Mouse (Mus musculus): ENCODE data around the gene Elmo1.

Elmo1 gene

DNA sequence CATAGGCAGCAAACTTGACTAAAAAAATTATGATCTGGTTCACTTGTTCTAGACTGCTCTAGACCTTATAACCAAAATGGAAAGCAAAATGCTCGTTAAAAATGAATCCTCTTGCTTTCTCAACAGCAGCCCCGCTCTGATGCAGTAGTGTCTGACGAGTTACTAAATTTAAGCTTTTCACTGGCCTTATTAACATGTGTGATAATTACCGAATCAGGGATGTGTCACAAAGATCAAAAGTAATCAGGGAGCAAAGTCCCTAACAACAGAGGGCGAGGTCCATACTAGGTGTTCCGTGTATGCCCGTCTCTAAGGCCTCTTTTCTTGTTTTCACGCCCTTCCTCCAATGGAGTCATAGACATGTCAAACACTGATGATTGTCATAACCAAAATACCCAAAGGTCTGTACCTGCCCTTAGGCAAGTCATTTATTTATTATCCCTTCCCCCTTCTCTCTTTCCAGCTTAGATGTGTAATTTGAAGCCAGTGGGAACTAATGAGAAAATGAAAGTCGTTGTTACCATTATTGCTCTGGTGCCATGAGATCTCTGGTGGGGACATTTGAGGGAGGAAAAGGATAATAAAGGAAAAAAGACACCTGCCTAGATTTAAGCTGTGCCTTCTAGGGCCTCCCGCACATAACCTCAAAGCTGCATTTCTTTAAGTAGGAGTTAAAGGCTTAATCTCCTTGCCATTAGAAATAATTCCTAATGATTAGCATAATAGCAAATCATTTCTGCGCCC lies 316.2 kb downstream of the Elmo1 start:
- no peak for DNase-seq

DNA sequence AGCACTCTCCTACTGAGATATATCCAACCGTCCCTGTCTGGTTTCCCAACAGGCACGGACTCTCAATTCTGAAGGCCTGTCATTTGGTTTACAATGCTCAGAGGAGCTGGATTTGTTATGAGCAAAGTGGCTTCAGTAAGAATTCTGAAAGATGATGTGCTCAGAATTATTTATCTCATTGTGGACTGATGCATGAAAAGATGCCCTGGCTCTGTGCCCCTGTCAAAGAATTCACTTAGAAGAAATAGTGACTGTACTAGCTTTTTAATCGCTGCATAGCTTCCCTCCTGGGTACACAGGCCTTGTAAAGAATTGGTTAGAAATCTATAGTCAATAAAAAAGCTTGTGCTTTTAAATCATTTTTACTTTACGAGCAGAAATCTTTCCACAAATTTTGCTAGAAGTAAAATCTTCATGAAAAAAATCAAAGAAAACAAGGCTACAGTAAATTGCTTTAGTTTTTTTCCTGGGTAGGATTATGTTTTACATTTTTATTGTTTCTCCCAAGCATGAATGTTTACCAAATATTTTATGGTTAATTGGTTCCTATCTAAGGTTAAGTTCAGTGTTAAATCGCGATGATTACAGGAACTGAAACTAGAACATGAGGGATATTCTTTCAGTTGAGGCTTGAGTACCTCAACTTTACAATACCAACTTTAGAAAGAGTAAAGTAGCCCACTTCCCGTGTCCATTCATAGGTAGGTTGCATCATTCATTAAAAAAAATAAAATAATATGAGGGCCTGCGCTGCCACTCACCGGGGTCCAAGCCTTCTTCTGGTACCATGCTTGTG lies 320.1 kb downstream of the Elmo1 start:
- DNase-seq = no peak

GRCm38 (mm10) chr13:20416691-20417660 lies 326.6 kb downstream of the Elmo1 start:
- DNase-seq = no peak

- DNase-seq = no peak
These were observed 340.6 kb downstream of the Elmo1 start for GRCm38 (mm10) chr13:20430998-20431397.

DNA sequence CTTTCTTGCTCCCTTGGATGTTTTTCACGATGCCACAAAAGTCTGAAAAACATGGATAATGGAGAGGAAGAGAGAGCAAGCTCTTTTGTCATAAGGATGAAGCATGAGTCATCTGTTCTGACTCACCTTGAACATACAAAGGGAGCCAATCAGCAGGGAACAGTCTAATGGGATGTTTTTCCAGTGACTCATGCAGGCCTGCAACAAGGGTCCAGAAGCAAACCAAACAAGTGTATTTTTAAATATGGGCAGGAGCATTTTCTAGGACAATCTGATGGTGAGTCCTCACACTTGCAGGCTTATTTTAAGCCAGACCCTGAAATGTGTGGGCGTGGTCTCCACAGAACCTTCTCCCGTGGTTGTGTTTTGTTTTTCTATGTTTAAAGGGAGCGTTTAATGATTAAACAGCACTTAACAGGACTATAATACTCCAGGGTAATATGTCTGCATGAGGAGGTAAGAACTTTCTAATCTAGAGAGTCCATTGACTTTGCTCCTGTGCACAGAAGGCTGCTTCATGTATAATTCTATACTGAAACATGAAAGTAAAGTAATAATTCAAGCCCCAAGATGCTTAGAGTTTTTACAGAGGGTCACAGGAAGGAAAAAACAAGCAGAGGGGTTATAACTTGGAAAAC lies 342.9 kb downstream of the Elmo1 start:
- DNase-seq = peak in 1 of 2 experiments; percentile 8

DNA sequence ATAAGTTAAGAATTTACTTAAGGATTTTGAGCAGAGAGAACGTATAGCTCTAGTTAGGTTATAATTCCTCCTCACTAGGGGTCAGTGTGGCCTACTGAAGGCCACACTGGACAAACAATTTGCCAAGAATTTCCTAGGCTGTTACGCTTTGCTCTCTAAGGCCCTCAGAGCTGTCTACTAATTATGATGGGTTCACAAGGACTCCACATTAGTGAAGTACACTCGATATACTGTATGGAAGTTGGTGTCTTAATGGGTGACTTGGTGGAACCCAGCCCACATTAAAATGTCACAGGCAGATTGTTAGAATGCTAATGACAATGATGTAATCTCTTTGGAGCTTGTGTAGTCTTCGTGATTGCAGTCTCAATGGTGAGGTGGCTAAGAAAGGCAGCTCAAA lies 343.7 kb downstream of the Elmo1 start:
- no peak for DNase-seq

- DNase-seq = no peak
These were observed 349.1 kb downstream of the Elmo1 start for GRCm38 (mm10) chr13:20439488-20439887.

DNA sequence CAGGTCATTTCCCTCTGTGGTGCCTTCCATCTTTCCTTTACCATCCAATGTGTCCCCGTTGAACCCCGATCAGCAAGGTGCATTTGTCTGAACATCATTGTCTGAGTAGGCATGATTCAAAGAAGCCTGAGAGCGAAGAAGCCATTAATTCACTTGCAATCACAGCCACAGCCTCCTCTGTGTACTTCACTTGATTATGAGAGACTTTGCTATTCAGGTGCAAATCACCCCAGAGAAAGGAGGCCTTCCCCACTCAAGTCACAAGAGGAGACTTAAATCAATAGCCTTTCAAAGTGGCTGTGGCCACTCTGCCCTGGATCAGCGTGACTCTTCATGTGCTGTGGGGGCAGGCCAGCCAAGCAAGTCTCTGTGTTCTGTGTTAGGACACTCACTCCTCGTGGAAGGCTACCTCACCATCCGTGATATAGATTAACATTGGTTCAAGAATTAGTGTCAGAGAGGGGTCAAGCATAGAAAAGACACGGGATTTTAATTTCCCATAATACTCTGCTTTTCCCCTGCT lies 360.5 kb downstream of the Elmo1 start:
- no peak for DNase-seq

- no peak for DNase-seq
These were observed 364.0 kb downstream of the Elmo1 start for GRCm38 (mm10) chr13:20454357-20454756.

DNA sequence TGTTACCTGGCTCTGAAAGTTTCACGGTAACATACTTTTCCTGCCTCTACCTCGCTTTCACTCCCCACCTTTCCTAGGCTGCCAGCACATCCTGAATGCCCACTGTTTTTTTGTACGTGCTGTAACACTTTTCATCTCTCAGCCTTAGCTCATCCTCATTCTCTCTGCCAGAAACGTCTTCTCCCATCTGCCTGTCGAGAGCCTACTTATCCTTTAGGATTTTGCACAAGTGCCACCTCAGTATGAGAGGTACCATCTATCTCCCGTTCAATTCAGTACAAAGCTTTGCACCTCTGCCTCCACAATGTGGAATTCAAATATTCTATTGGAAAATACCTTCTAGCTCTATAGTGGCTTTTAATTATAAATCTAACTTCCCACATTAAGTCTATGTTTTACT lies 369.7 kb downstream of the Elmo1 start:
- no peak for DNase-seq

- no peak for DNase-seq
These were observed 371.2 kb downstream of the Elmo1 start for GRCm38 (mm10) chr13:20461616-20462015.

DNA sequence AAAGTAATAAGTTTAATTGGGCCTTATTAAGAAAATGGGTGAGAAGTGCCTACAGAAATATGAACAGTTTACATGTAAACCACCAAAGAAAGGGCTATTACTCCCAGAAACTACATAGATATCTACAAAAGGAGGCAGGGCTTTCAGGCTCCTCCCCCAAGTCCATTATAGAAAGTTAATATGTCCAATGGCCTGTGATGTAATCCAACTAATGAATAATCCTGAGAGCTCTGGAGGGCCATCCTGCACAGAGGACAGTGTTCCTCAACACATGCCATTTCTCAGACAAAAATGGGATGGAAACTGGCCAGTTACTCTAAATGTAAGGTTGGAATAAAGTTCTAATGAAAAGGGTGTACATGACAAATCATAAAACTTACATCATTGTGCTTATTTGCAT lies 373.8 kb downstream of the Elmo1 start:
- DNase-seq = no peak

GRCm38 (mm10) chr13:20467381-20467780 lies 377.0 kb downstream of the Elmo1 start:
- no peak for DNase-seq

GRCm38 (mm10) chr13:20471732-20472131 lies 381.3 kb downstream of the Elmo1 start:
- DNase-seq = peak; percentile 35 to 83

- DNase-seq = no peak
These were observed 382.0 kb downstream of the Elmo1 start for GRCm38 (mm10) chr13:20472301-20472831.

DNA sequence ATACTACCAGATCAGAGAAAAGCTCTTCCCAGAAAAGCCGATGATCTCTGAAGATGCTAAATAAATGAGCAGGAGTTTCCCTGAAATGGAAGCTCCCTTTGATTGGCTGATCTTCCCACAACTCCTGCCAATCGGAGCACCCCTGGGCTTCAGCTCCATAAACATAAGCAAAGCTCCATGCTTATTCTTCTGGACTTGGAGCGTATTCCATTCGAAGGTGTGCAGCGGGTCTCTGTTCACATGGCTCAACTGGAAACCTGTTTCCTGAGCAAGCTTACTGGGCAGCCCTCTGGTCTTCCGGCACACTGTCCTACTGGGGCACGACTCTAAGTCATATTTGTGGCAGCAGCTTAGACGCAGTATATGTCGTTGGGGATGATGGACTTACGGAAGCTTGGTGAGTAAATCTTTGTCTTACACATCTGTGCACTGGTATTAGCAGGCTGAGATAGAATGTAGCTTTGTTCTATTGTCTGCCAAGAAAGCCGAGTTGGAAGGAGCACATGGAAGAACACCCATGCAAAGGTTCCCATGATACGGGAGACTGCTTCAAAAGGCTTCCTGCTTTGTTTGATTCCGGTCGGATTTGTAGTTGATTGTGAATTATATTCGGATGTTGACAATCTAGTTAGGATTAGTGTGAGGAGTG lies 382.6 kb downstream of the Elmo1 start:
- DNase-seq = no peak

DNA sequence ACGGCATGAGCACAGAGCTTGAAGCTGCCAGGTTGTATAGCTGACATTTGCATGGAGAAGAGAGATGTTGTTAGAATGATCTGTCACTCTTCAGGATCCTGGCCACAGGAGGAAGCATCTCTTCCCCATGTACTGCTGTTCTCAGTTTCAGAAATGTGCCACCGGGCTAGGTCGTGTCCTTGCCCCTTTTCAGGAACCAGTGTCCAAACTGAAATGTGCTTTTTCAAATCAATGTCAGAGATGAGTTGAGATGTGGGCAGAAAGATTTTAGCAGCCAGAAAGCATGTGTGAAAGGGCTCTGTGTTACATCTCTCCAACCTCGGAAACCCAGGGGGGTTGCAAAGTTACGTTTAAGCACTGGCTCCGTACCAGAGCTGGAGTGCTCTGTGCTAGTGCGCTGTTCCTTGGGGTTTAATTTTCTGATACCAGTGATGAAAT lies 383.3 kb downstream of the Elmo1 start:
- no peak for DNase-seq

DNA sequence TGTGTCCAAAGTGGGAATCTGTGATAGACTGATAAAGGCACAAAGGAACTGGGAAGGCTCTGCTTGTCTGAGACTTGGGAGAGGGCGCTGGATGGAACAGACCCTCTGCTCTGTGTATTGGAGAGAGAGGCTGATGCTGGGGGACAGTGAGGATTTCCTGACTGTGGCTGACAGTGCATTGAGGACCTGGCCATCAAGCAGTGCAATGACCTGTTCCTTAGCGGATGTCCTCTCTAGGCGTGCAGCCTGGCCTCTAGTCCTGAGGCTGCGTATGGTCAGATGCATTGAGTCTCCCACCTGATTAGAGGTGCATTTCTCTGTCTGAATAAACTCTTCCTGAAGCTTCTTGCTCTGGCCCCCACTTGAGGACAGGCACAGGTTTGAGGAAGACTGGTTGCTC lies 384.2 kb downstream of the Elmo1 start:
- no peak for DNase-seq

GRCm38 (mm10) chr13:20481805-20482204 lies 391.4 kb downstream of the Elmo1 start:
- no peak for DNase-seq

DNA sequence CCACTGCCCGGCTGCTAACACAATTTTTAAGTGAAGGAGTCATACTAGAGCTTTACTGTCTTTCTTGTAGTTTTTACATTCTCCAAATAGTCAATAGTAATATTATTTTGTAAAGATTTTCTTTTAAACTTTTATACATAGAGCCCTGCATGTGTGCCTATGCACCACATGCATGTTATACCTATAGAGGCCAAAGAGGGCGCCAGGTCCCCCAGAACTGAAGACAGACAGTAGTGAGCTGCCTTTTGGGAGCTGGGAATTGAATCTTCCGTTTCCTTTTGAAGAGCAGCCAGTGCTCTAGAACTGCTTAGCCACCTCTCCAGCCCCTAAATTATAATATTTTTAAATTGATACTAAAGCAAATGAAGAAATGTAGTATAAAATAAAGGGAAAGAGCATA lies 398.7 kb downstream of the Elmo1 start:
- peak in 1 of 2 experiments; percentile 15 for DNase-seq

GRCm38 (mm10) chr13:20489698-20490417 lies 399.5 kb downstream of the Elmo1 start:
- DNase-seq = peak in 1 of 2 experiments; percentile 18

All from kidney, postnatal 36 days (tissue).